Mouse (Mus musculus): Measurements from ENCODE around the gene Otos. TPM values are rescaled to one million over a fixed set of nuclear protein-coding genes. Genes with fewer than 3 reads are reported as not detected.
A peak's percentile ranks its signal among the peaks of the same experiment; 100 is the strongest.

The Otos gene
- polyA plus RNA-seq, 1 experiment from 2014 or later: 0.39 TPM

DNA sequence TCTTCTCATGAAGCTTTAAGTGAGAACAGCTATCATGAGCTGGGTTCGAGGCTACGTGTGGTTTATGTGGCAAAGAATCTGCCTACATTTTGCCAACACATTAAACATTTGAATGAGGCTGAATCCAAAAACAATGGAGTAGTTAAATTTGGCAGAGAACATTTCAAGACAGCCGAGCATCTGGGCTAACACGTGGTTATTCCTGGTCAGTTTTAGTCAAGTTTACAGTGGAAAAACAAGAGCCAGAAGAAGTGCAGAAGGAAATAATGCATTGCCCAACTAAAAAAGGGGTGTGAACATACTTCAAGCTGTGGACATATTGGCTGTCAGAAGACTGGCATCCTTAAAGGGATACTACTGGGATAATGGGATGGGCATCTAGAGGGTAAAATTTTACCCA, 22.7 kb upstream of the Otos start:
- Histone ChIP-seq H3K36me3 (no peaks in the 10 kb centered on the region), H3K4me1 (peaks cover under 1% of the 10 kb centered on the region; the same call in 1 of the 2 replicates), H3K9me3 (replicated peaks) (no peaks in the 10 kb centered on the region), H3K9ac (no peak overlapping the region), H3K4me2 (no peak overlapping the region), H3K27me3 (0 out of 2 replicates have a peak, but pooled peaks cover 4% of the 10 kb centered on the region), H3K27ac (no peak overlapping the region), H3K4me3 (replicated peaks) (no peak overlapping the region)
- ATAC-seq (replicated peaks; ENCODE audit: low FRiP score): no peak
- 78% methylated on average over 4 of the region's 4 CpGs for WGBS

DNA sequence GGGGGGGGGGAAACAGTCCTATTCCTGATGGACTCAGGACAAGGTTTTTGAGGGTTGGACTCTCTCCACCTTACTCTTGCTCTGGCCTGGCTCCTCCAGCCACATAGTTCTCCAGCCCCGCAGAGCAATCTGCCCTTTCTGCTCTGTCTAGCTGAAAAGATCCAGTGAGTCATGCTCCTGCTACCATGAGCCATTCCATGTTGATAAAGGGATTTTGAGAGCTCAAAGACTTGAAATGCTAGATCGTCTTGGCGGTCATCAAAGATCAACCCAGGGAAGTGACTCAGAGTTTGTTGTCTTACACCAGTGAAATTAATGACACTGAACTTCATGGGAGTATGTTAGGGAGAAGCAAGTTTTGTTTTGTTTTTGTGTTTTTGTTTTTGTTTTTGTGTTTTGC, 20.8 kb upstream of the Otos start:
- H3K9me3 ChIP-seq (replicated peaks): no peaks in the 10 kb centered on the region
- no peak overlapping the region for H3K27ac ChIP-seq
- no peak overlapping the region for H3K4me3 ChIP-seq (replicated peaks)
- no peak overlapping the region for H3K9ac ChIP-seq
- H3K4me2 ChIP-seq: no peak overlapping the region
- H3K27me3 ChIP-seq: 0 out of 2 replicates have a peak, but pooled peaks cover 4% of the 10 kb centered on the region
- 88% methylated on average over 3 of the region's 3 CpGs for WGBS
- no peaks in the 10 kb centered on the region for H3K36me3 ChIP-seq
- no peaks in the 10 kb centered on the region for H3K4me1 ChIP-seq
- no peak for ATAC-seq (replicated peaks; ENCODE audit: low FRiP score)

DNA sequence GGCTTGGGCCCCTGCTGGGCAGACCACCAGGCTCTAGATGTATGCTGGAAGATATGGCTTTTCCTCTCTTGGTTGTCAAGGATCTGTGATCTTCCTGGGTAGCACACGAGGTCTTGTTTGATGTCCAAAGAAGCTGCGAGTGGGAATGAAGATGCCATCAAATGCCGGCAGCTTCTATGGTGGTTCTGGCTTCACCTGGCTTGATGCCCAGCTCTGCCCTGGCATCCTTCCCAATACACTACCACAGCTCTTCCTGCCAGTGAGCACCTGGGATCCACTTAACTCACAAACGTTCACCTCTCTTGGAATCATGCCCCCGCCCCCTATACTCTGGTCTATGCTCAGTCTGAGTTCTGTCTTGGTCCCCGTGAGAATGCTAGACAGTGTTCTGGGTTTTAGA, 18.5 kb upstream of the Otos start:
- H3K9ac ChIP-seq: no peak overlapping the region
- no peaks in the 10 kb centered on the region for H3K4me1 ChIP-seq
- no peak overlapping the region for H3K4me2 ChIP-seq
- no peak for ATAC-seq (replicated peaks; ENCODE audit: low FRiP score)
- no peak overlapping the region for H3K27ac ChIP-seq
- H3K9me3 ChIP-seq (replicated peaks): no peaks in the 10 kb centered on the region
- 78% methylated on average over 6 of the region's 6 CpGs for WGBS
- H3K4me3 ChIP-seq (replicated peaks): no peak overlapping the region
- no peaks in the 10 kb centered on the region for H3K36me3 ChIP-seq
- no peaks in the 10 kb centered on the region for H3K27me3 ChIP-seq

DNA sequence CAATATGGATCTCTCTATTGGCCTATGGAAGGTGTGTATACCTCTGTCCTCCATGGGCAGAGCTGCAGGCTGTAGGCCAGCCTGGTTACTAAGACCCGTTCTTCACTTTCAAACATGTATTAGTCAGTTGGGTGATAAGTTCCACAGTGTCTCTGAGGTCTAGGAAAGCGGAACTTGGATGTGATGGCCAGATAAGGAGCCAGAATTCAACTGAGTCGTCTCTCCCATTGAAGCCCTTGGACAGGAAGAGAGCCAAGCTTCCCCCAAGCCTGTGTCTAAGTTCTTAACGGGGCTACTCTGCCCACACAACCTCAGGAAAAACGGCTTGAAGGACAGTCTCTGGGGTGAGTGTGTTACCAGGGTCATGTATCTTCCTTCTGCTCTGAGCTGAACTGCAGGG, 10.8 kb upstream of the Otos start:
- no peaks in the 10 kb centered on the region for H3K9me3 ChIP-seq (replicated peaks)
- 0 out of 2 replicates have a peak, but pooled peaks cover 6% of the 10 kb centered on the region for H3K27me3 ChIP-seq
- 48% methylated on average over 5 of the region's 5 CpGs for WGBS
- ATAC-seq (replicated peaks; ENCODE audit: low FRiP score): no peak
- H3K4me3 ChIP-seq (replicated peaks): no peak overlapping the region
- H3K36me3 ChIP-seq: no peaks in the 10 kb centered on the region
- no peaks in the 10 kb centered on the region for H3K4me1 ChIP-seq
- H3K4me2 ChIP-seq: no peak overlapping the region
- no peak overlapping the region for H3K9ac ChIP-seq
- H3K27ac ChIP-seq: no peak overlapping the region

DNA sequence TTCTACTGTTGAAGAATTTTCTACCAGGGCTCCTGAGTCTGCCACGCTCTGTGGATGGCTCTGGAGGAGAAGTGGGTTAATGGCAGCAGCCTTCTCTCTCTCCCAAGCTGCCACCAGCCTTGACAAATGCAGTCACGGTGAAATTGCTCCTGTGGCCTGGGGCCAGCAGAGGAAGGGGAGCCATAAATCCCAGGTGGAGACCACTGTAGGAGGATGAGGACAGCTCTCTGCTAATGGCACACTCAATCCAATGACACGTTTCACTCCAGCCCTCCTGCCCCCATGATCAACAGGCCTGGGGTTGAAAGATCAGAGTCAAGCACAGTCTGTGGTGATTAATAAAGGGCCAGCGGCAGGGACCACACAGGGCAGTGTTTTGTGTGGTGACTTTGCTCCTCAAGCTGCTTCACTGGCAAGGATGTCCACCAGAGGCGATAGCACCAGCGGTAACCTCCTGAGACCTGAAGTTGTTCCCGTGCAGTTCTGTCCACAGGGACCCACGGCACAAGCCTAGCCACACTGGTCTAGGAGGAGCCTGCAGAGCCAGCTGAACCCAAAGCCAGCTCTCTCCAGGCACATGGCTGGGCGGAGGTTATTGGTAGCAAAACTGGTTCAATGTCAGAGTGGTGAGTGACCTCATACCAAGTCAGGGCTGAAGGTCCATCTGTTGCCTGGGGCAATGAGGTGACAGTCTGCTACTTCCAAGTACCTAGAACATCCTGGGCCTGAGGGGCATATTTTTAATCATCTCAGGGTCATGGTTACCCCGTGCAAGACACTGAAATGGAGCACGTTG, 8.6 kb upstream of the Otos start:
- no peak for ATAC-seq (replicated peaks; ENCODE audit: low FRiP score)
- no peaks in the 10 kb centered on the region for H3K9me3 ChIP-seq (replicated peaks)
- H3K27me3 ChIP-seq: peaks cover 8% of the 10 kb centered on the region; the same call in 1 of the 2 replicates
- 45% methylated on average over 11 of the region's 11 CpGs for WGBS
- no peaks in the 10 kb centered on the region for H3K4me1 ChIP-seq
- H3K27ac ChIP-seq: no peak overlapping the region
- H3K4me3 ChIP-seq (replicated peaks): no peak overlapping the region
- H3K4me2 ChIP-seq: no peak overlapping the region
- no peak overlapping the region for H3K9ac ChIP-seq
- no peaks in the 10 kb centered on the region for H3K36me3 ChIP-seq

DNA sequence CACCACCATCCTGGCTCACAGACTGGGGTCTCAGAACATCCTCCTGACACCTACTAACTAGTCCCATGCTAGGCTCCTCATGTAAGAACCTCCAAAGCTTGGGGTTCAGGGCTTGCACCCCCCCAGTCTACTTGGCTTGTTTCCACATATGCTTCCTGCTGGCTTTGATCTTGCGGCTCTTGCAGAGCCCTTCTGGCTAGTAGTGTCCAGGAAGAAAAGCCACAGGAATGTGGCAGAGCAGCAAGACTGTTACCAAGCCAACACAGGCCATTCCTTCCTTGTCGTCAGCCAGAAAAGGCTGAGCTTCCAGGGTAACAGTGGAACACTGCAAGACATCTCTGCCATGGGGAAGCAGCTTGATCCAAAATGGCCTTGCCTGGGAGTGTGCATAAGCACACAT, 6.0 kb upstream of the Otos start:
- Histone ChIP-seq H3K4me3 (replicated peaks) (no peak overlapping the region), H3K9ac (no peak overlapping the region), H3K9me3 (replicated peaks) (no peaks in the 10 kb centered on the region), H3K27me3 (peaks cover 8% of the 10 kb centered on the region; the same call in 1 of the 2 replicates), H3K36me3 (no peaks in the 10 kb centered on the region), H3K4me1 (0 out of 2 replicates have a peak, but pooled peaks cover 3% of the 10 kb centered on the region), H3K27ac (no peak overlapping the region), H3K4me2 (no peak overlapping the region)
- WGBS: 73% methylated on average over 2 of the region's 2 CpGs
- ATAC-seq (replicated peaks; ENCODE audit: low FRiP score): no peak

DNA sequence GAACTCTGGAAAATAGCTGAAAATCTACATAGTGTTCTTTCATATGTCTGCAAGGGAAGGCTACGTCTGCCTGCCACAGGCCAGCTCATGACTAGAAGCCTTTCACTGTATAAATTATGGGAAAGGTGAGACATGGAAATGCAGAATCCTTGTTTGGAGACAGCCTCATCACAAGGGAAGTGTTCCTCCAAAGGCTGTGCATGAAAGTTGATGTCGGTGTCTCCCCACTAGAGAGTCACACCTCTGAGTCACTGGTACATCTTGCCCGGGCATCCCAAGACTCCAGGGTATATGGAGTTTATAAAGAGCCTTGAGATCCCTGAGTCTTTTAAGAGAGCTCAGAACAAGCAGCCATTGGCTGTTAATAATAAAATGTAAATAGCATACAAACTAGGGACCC, 4.5 kb upstream of the Otos start:
- Histone ChIP-seq H3K36me3 (no peaks in the 10 kb centered on the region), H3K9me3 (replicated peaks) (no peaks in the 10 kb centered on the region), H3K4me2 (no peak overlapping the region), H3K9ac (no peak overlapping the region), H3K27ac (no peak overlapping the region), H3K4me3 (replicated peaks) (no peak overlapping the region), H3K27me3 (peaks cover 12% of the 10 kb centered on the region; the same call in 1 of the 2 replicates), H3K4me1 (peaks cover 9% of the 10 kb centered on the region; the same call in 1 of the 2 replicates)
- 87% methylated on average over 3 of the region's 3 CpGs for WGBS
- no peak for ATAC-seq (replicated peaks; ENCODE audit: low FRiP score)

DNA sequence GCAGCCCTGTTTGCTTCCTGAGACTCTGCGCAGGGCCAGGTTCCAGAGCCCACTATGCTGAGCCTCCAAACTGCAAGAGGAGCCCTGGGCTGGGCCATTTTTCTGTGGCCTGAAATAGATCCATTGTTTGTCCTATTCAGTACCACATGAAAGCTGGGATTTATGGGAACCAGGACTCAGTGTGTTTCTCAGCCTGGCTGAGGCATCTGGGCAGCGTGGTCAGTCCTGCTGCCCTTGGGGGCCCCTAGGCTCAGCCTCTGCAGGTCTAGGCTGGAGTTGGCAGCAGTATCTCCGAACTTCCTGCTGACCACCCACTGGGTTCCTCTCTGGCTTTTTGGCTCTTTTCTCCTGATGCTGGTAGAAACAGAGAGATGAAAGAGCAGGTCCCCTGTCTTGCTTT, 2.8 kb upstream of the Otos start:
- peaks cover 18% of the 10 kb centered on the region; the same call in 1 of the 2 replicates for H3K27me3 ChIP-seq
- peaks cover 15% of the 10 kb centered on the region; the same call in 1 of the 2 replicates for H3K4me1 ChIP-seq
- no peak overlapping the region for H3K4me3 ChIP-seq (replicated peaks)
- WGBS: 61% methylated on average over 3 of the region's 3 CpGs
- H3K4me2 ChIP-seq: no peak overlapping the region
- H3K9ac ChIP-seq: no peak overlapping the region
- H3K9me3 ChIP-seq (replicated peaks): no peaks in the 10 kb centered on the region
- no peaks in the 10 kb centered on the region for H3K36me3 ChIP-seq
- ATAC-seq (replicated peaks; ENCODE audit: low FRiP score): no peak
- H3K27ac ChIP-seq: no peak overlapping the region

DNA sequence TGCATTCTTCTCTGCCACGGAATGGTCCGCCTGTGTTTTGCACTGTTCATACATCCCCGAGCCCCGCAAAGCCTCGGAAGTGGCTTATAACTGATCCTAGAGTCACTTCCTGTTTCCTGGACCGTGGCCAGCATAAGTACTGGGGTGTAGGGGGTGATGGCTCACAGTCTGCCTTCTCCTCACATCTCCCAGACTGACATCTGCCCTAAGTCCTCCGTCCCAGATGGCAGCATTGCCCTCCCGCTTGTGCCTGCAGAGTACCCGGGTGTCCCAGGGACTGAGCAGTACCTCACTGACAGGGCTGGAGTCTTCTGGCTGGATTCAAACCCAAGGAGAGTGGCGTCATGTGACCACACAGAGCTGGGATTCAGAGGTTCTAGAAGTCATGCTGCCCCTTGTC, 444 bp downstream of the Otos start:
- Histone ChIP-seq H3K4me2 (peak overlapping the region; percentile 34; the same call in 1 of the 2 replicates), H3K36me3 (no peaks in the 10 kb centered on the region), H3K9me3 (replicated peaks) (no peaks in the 10 kb centered on the region), H3K4me3 (replicated peaks) (no peak overlapping the region), H3K9ac (no peak overlapping the region), H3K27me3 (peaks cover 12% of the 10 kb centered on the region; the same call in 1 of the 2 replicates), H3K4me1 (peaks cover 15% of the 10 kb centered on the region; the same call in 1 of the 2 replicates), H3K27ac (no peak overlapping the region)
- ATAC-seq (replicated peaks; ENCODE audit: low FRiP score): 0 out of 2 replicates have a peak, but pooled peaks have one; percentile 9
- WGBS: 45% methylated on average over 10 of the region's 10 CpGs

DNA sequence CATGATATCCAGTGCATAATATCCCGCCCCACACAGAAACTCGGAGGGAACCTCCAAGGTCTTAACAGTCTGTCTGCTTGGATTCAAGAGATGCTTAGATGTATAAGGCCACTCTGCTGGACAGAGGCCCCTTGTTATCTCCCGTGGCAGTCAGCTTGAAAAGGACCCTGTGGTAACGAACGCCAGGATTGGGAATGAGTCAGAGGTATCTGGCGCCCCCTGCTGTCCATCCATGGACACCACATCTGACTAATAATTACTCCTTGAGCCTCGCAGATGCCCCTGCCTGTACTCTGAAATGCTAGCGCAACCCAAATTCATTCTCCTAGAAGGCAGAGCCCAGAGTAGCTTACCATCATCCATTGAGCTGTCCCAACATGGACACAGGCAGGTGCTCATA, 889 bp downstream of the Otos start:
- ATAC-seq (replicated peaks; ENCODE audit: low FRiP score): peak; percentile 49; the same call in 1 of the 2 replicates
- whole genome bisulfite sequencing: 8% methylated on average over 8 of the region's 8 CpGs

DNA sequence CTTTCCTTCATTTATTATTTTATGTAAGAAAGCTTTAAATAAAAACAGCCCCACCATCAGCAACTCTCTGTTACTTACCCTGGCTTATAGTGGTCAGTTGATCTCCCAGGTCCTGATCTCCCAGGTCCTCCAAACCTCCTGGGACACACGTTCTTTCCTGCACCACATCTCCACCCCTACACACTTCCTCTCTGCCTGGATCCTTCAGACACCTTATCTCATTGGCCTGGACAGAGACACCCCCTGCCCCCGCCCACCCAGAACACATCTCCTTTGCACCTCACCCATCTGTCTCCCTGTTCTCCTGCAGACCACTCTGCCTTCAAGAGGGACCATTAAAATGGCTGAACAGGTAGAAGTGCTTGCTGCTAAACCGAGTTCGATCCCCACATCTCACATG, 1.6 kb downstream of the Otos start:
- H3K27ac ChIP-seq: no peak overlapping the region
- WGBS: 74% methylated on average over 4 of the region's 4 CpGs
- H3K9me3 ChIP-seq (replicated peaks): no peaks in the 10 kb centered on the region
- no peaks in the 10 kb centered on the region for H3K36me3 ChIP-seq
- H3K27me3 ChIP-seq: peaks cover 12% of the 10 kb centered on the region; the same call in 1 of the 2 replicates
- no peak overlapping the region for H3K4me2 ChIP-seq
- H3K4me3 ChIP-seq (replicated peaks): no peak overlapping the region
- H3K9ac ChIP-seq: no peak overlapping the region
- no peak for ATAC-seq (replicated peaks; ENCODE audit: low FRiP score)
- H3K4me1 ChIP-seq: peaks cover 21% of the 10 kb centered on the region; the same call in 1 of the 2 replicates

More for the DNA sequence above, 889 bp downstream of the Otos start:
- Histone ChIP-seq H3K4me2 (peak overlapping the region; percentile 34; the same call in 1 of the 2 replicates), H3K9ac (no peak overlapping the region), H3K4me1 (peaks cover 15% of the 10 kb centered on the region; the same call in 1 of the 2 replicates), H3K27ac (no peak overlapping the region), H3K4me3 (replicated peaks) (no peak overlapping the region), H3K36me3 (no peaks in the 10 kb centered on the region), H3K27me3 (peaks cover 12% of the 10 kb centered on the region; the same call in 1 of the 2 replicates), H3K9me3 (replicated peaks) (no peaks in the 10 kb centered on the region)

DNA sequence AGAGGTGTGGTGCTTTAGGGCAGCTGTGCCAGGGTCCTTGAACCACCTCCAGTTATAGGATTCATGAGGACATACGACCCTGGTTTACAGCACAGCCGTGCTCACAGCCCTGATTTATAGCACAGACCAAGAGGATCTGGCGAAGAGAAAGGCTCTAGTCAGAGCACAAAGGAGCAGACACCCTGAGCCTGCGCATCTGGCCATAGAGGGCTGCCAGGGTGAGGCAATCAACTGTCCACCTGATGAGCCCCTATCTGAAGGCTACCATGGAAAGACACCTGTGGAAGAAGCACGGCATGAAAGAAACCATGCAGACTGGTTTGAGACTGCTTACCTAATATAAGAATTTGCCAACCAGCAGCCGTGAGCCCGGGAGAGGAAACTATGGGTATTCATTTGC, 2.0 kb downstream of the Otos start:
- Histone ChIP-seq H3K4me1 (peaks cover 21% of the 10 kb centered on the region; the same call in 1 of the 2 replicates), H3K27me3 (peaks cover 12% of the 10 kb centered on the region; the same call in 1 of the 2 replicates), H3K27ac (no peak overlapping the region), H3K9me3 (replicated peaks) (no peaks in the 10 kb centered on the region), H3K4me3 (replicated peaks) (no peak overlapping the region), H3K9ac (no peak overlapping the region), H3K36me3 (no peaks in the 10 kb centered on the region), H3K4me2 (no peak overlapping the region)
- ATAC-seq (replicated peaks; ENCODE audit: low FRiP score): no peak
- WGBS: 59% methylated on average over 7 of the region's 7 CpGs

Data from kidney, embryonic 15.5 days (tissue).